Mouse (Mus musculus) liver, postnatal 0 days (tissue): Measurements from ENCODE around the gene Map1a. TPM values are rescaled to one million over a fixed set of nuclear protein-coding genes. Genes with fewer than 3 reads are reported as not detected.

Source experiments
- ATAC-seq: fragments of 200-750 bp; cut with Nextera tagmentation; 2 replicates; pipeline ENCODE4 v1.8.0; 2017; ENCODE audit warnings: mild to moderate bottlenecking, moderate library complexity
- DNase-seq: peaks from one replicate; pipeline ENCODE4 v3.0.0-alpha.2; 2016
- H3K27ac ChIP-seq: fragments of 300-500 bp; sonication (generic); 2 replicates; pipeline ENCODE4 v1.5.1; 2014; ENCODE audit warnings: antibody characterized with exemption, moderate library complexity, mild to moderate bottlenecking, low read depth
- H3K27me3 ChIP-seq: fragments of 300-500 bp; sonication (generic); 2 replicates; pipeline ENCODE4 v1.6.1; 2014; ENCODE audit warnings: low read length, control low read depth, mixed read lengths; ENCODE audit not compliant: insufficient read depth
- H3K36me3 ChIP-seq: fragments of 300-500 bp; sonication (generic); replicated peaks from 2 replicates; pipeline ENCODE4 v1.6.1; 2014; ENCODE audit warnings: mild to moderate bottlenecking, control low read depth, low read length, moderate library complexity, mixed read lengths; ENCODE audit not compliant: insufficient read depth
- H3K4me1 ChIP-seq: fragments of 300-500 bp; sonication (generic); 2 replicates; pipeline ENCODE4 v1.6.1; 2014; ENCODE audit warnings: antibody characterized with exemption, mild to moderate bottlenecking, control low read depth; ENCODE audit not compliant: insufficient read depth
- H3K4me2 ChIP-seq: fragments of 300-500 bp; sonication (generic); 2 replicates; pipeline ENCODE4 v1.6.1; 2014; ENCODE audit warnings: low read depth, mild to moderate bottlenecking, low read length, moderate library complexity, mixed read lengths
- H3K4me3 ChIP-seq: fragments of 300-500 bp; sonication (generic); 2 replicates; pipeline ENCODE4 v1.5.1; 2014; ENCODE audit warnings: low read depth, low read length
- H3K9ac ChIP-seq: fragments of 300-500 bp; sonication (generic); replicated peaks from 2 replicates; pipeline ENCODE4 v1.6.1; 2014; ENCODE audit warnings: mild to moderate bottlenecking, moderate library complexity
- H3K9me3 ChIP-seq: fragments of 300-500 bp; sonication (generic); 2 replicates; pipeline ENCODE4 v1.6.1; 2016; ENCODE audit warnings: mild to moderate bottlenecking, control low read depth, low read length, mixed read lengths
- CTCF ChIP-seq: sonication (generic); IDR thresholded peaks from 2 replicates; pipeline ENCODE4 v1.5.1; 2016; ENCODE audit warnings: antibody characterized with exemption, low read depth
- EP300 ChIP-seq: IDR thresholded peaks from 2 replicates; pipeline ENCODE4 v1.6.1; 2016; ENCODE audit warnings: antibody characterized with exemption, low read depth, mild to moderate bottlenecking
- WGBS: fragments of 180-500 bp; shearing (Covaris S2); extraction: QIAGEN DNeasy Blood & Tissue Kit; methylation state at CpG from one replicate; pipeline ENCODE4 v1.1.7; 2014; ENCODE audit not compliant: insufficient replicate concordance; 5-methylcytosine and 5-hydroxymethylcytosine counted together
- polyA plus RNA-seq: library from polyadenylated mRNA; unstranded; fragments of >200 nt; fragmentation: Nextera tagmentation; extraction: Ambion mirVana; gene quantifications from 2 replicates; pipeline ENCODE4 v1.2.1, GENCODE M21; 2015

The Map1a gene
- polyA plus RNA-seq, 1 experiment from 2014 or later, result 0.02 TPM

GRCm38 (mm10) chr2:121300036-121300435, 10.6 kb downstream of the Map1a start:
- no peak for DNase-seq

GRCm38 (mm10) chr2:121308997-121309416, 19.6 kb downstream of the Map1a start:
- Histone ChIP-seq H3K9me3 (no peaks in the 10 kb centered on the region), H3K4me1 (peaks cover 2% of the 10 kb centered on the region; the same call in 1 of the 2 replicates), H3K27ac (no peak overlapping the region), H3K27me3 (0 out of 2 replicates have a peak, but pooled peaks cover 15% of the 10 kb centered on the region), H3K4me2 (peak overlapping the region; percentile 27; the same call in 1 of the 2 replicates), H3K9ac (no peak overlapping the region), H3K36me3 (no peaks in the 10 kb centered on the region), H3K4me3 (no peak overlapping the region)
- no peak for DNase-seq
- TF ChIP-seq EP300 (no peak), CTCF (no peak)
- 20% methylated on average over 5 of the region's 5 CpGs for WGBS
- no peak for ATAC-seq

More at GRCm38 (mm10) chr2:121300036-121300435, 10.6 kb downstream of the Map1a start:
- Histone ChIP-seq H3K36me3 (no peaks in the 10 kb centered on the region), H3K4me3 (no peak overlapping the region), H3K4me2 (no peak overlapping the region), H3K9me3 (no peaks in the 10 kb centered on the region), H3K4me1 (no peaks in the 10 kb centered on the region), H3K9ac (no peak overlapping the region), H3K27ac (no peak overlapping the region), H3K27me3 (peaks cover 73% of the 10 kb centered on the region)
- no peak for TF ChIP-seq CTCF
- TF ChIP-seq EP300, result no peak
- ATAC-seq, result no peak
- WGBS, result 70% methylated on average over 10 of the region's 10 CpGs

- Histone ChIP-seq H3K9me3 (no peaks in the 10 kb centered on the region), H3K9ac (no peak overlapping the region), H3K36me3 (no peaks in the 10 kb centered on the region), H3K4me2 (no peak overlapping the region), H3K4me3 (no peak overlapping the region), H3K4me1 (no peaks in the 10 kb centered on the region), H3K27ac (no peak overlapping the region), H3K27me3 (no peaks in the 10 kb centered on the region)
- no peak for ATAC-seq
- DNase-seq, result no peak
- TF ChIP-seq EP300 (no peak), CTCF (no peak)
- 50% methylated on average over 8 of the region's 8 CpGs for WGBS
Measured at GRCm38 (mm10) chr2:121316278-121316677, 26.9 kb downstream of the Map1a start.

- Histone ChIP-seq H3K27me3 (no peaks in the 10 kb centered on the region), H3K27ac (no peak overlapping the region), H3K36me3 (no peaks in the 10 kb centered on the region), H3K9ac (no peak overlapping the region), H3K4me1 (no peaks in the 10 kb centered on the region), H3K9me3 (no peaks in the 10 kb centered on the region), H3K4me3 (no peak overlapping the region), H3K4me2 (no peak overlapping the region)
- ATAC-seq (no peak), DNase-seq (no peak)
- TF ChIP-seq EP300 (no peak), CTCF (no peak)
- WGBS, result 88% methylated on average over 10 of the region's 10 CpGs
Measured at GRCm38 (mm10) chr2:121323041-121323440, 33.6 kb downstream of the Map1a start.

GRCm38 (mm10) chr2:121323693-121324470, 34.5 kb downstream of the Map1a start:
- WGBS, result 74% methylated on average over 10 of the region's 10 CpGs
- no peak for DNase-seq
- ATAC-seq, result no peak
- no peaks in the 10 kb centered on the region for H3K4me1 ChIP-seq
- no peak overlapping the region for H3K9ac ChIP-seq
- no peaks in the 10 kb centered on the region for H3K36me3 ChIP-seq
- no peak overlapping the region for H3K27ac ChIP-seq
- no peak overlapping the region for H3K4me2 ChIP-seq
- H3K4me3 ChIP-seq, result no peak overlapping the region
- H3K9me3 ChIP-seq, result no peaks in the 10 kb centered on the region
- H3K27me3 ChIP-seq, result no peaks in the 10 kb centered on the region
- TF ChIP-seq EP300 (no peak), CTCF (no peak)

- H3K4me3 ChIP-seq, result no peak overlapping the region
- TF ChIP-seq CTCF (no peak), EP300 (no peak)
- H3K36me3 ChIP-seq, result no peaks in the 10 kb centered on the region
- no peaks in the 10 kb centered on the region for H3K9me3 ChIP-seq
- H3K27ac ChIP-seq, result no peak overlapping the region
- no peak overlapping the region for H3K9ac ChIP-seq
- no peaks in the 10 kb centered on the region for H3K4me1 ChIP-seq
- no peaks in the 10 kb centered on the region for H3K27me3 ChIP-seq
- WGBS, result 78% methylated on average over 2 of the region's 2 CpGs
- no peak overlapping the region for H3K4me2 ChIP-seq
- ATAC-seq (no peak), DNase-seq (no peak)
Measured at GRCm38 (mm10) chr2:121329492-121329891, 40.1 kb downstream of the Map1a start.
